Mouse (Mus musculus) heart, embryonic 14.5 days (tissue): ENCODE measurements at regions not wholly inside any gene's neighbourhood (a gene's known extent, or its start where the extent isn't known, plus 50 kb on each side); places are given as distances from the start of the nearest gene placed in this dataset.

Source experiments
- ATAC-seq: fragments of 200-750 bp; cut with Nextera tagmentation; 2 replicates; pipeline ENCODE4 v1.8.0; 2017; ENCODE audit warnings: low read depth, moderate TSS enrichment; ENCODE audit not compliant: insufficient number of reproducible peaks, insufficient read depth, low FRiP score
- H3K27ac ChIP-seq, 2 experiments: fragments of 200-500 bp in 1 of 2; fragments of 300-500 bp in 1 of 2; sonication (generic) in 1 of 2; replicated peaks in 1 of 2; 2 replicates each; pipeline ENCODE4 v1.5.1; 2012 to 2014; ENCODE audit warnings: low read depth in 2 of 2, low read length in 2 of 2, control low read depth in 1 of 2, mild to moderate bottlenecking in 1 of 2, mixed read lengths in 1 of 2; ENCODE audit not compliant: control insufficient read depth in 1 of 2, insufficient read depth in 1 of 2
- H3K27me3 ChIP-seq: fragments of 300-500 bp; sonication (generic); 2 replicates; pipeline ENCODE4 v1.6.1; 2014; ENCODE audit warnings: mild to moderate bottlenecking, low read length, control low read depth; ENCODE audit not compliant: control insufficient read depth, insufficient read depth
- H3K36me3 ChIP-seq: fragments of 300-500 bp; sonication (generic); 2 replicates; pipeline ENCODE4 v1.6.1; 2014; ENCODE audit warnings: mild to moderate bottlenecking, control low read depth, low read length, mixed read lengths; ENCODE audit not compliant: control insufficient read depth, insufficient read depth
- H3K4me1 ChIP-seq, 2 experiments: fragments of 200-500 bp in 1 of 2; fragments of 300-500 bp in 1 of 2; sonication (generic) in 1 of 2; 2 replicates each; pipeline ENCODE4 v1.6.1; 2012 to 2014; ENCODE audit warnings: low read length in 2 of 2, control low read depth in 1 of 2, mixed read lengths in 1 of 2; ENCODE audit not compliant: control insufficient read depth in 2 of 2, insufficient read depth in 2 of 2
- H3K4me2 ChIP-seq: fragments of 300-500 bp; sonication (generic); 2 replicates; pipeline ENCODE4 v1.6.1; 2014; ENCODE audit warnings: mild to moderate bottlenecking, low read length
- H3K4me3 ChIP-seq, 2 experiments: fragments of 200-500 bp in 1 of 2; fragments of 300-500 bp in 1 of 2; sonication (generic) in 1 of 2; 2 replicates each; pipeline ENCODE4 v1.5.1; 2012 to 2014; ENCODE audit warnings: low read length in 2 of 2, mild to moderate bottlenecking in 2 of 2, control low read depth in 1 of 2, low read depth in 1 of 2, moderate library complexity in 1 of 2; ENCODE audit not compliant: control insufficient read depth in 1 of 2, insufficient read depth in 1 of 2
- H3K9ac ChIP-seq: fragments of 300-500 bp; sonication (generic); 2 replicates; pipeline ENCODE4 v1.6.1; 2014; ENCODE audit warnings: mild to moderate bottlenecking, low read length
- H3K9me3 ChIP-seq: fragments of 300-500 bp; sonication (generic); 2 replicates; pipeline ENCODE4 v1.6.1; 2016; ENCODE audit warnings: low read length, control low read depth; ENCODE audit not compliant: control insufficient read depth
- WGBS: fragments of 180-500 bp; shearing (Covaris S2); extraction: QIAGEN DNeasy Blood & Tissue Kit; methylation state at CpG from one replicate; pipeline ENCODE4 v1.1.7; 2014; 5-methylcytosine and 5-hydroxymethylcytosine counted together

- no peak overlapping the region for H3K9ac ChIP-seq
- no peak overlapping the region for H3K27ac ChIP-seq
- no peaks in the 10 kb centered on the region for H3K9me3 ChIP-seq
- peak overlapping the region; percentile 38 for H3K4me2 ChIP-seq
- peaks cover 6 to 7% of the 10 kb centered on the region in 2 experiments for H3K4me1 ChIP-seq
- 70% methylated on average over 23 of the region's 23 CpGs for WGBS
- H3K27me3 ChIP-seq, result no peaks in the 10 kb centered on the region
- H3K36me3 ChIP-seq, result no peaks in the 10 kb centered on the region
- H3K4me3 ChIP-seq, result no peak overlapping the region
- no peak for ATAC-seq
Measured at GRCm38 (mm10) chr2:166273312-166274015, 118.0 kb upstream of the Sulf2 start.

GRCm38 (mm10) chr2:166272841-166273240, 117.4 kb upstream of the Sulf2 start:
- Histone ChIP-seq H3K9ac (no peak overlapping the region), H3K9me3 (no peaks in the 10 kb centered on the region), H3K4me2 (no peak overlapping the region), H3K4me1 (peaks cover 6 to 7% of the 10 kb centered on the region in 2 experiments), H3K27ac (no peak overlapping the region), H3K36me3 (no peaks in the 10 kb centered on the region), H3K27me3 (no peaks in the 10 kb centered on the region), H3K4me3 (no peak overlapping the region)
- WGBS, result 81% methylated on average over 1 of the region's 1 CpGs
- no peak for ATAC-seq

GRCm38 (mm10) chr2:166272190-166272543, 116.7 kb upstream of the Sulf2 start:
- no peaks in the 10 kb centered on the region for H3K9me3 ChIP-seq
- H3K27me3 ChIP-seq, result no peaks in the 10 kb centered on the region
- no peak overlapping the region for H3K4me2 ChIP-seq
- no peaks in the 10 kb centered on the region for H3K36me3 ChIP-seq
- no peak for ATAC-seq
- H3K9ac ChIP-seq, result no peak overlapping the region
- no peak overlapping the region for H3K4me3 ChIP-seq
- WGBS, result 76% methylated on average over 7 of the region's 7 CpGs
- no peak overlapping the region for H3K27ac ChIP-seq
- H3K4me1 ChIP-seq, result peaks cover 6 to 7% of the 10 kb centered on the region in 2 experiments

GRCm38 (mm10) chr2:166271373-166272189, 116.1 kb upstream of the Sulf2 start:
- Histone ChIP-seq H3K4me1 (peaks cover 6 to 7% of the 10 kb centered on the region in 2 experiments), H3K4me2 (no peak overlapping the region), H3K9me3 (no peaks in the 10 kb centered on the region), H3K27ac (no peak overlapping the region), H3K4me3 (no peak overlapping the region), H3K9ac (no peak overlapping the region), H3K27me3 (no peaks in the 10 kb centered on the region), H3K36me3 (no peaks in the 10 kb centered on the region)
- WGBS, result 57% methylated on average over 11 of the region's 11 CpGs
- ATAC-seq, result no peak

- no peak overlapping the region for H3K9ac ChIP-seq
- WGBS, result 90% methylated on average over 6 of the region's 6 CpGs
- no peak overlapping the region for H3K4me2 ChIP-seq
- H3K27me3 ChIP-seq, result no peaks in the 10 kb centered on the region
- H3K27ac ChIP-seq, result no peak overlapping the region
- H3K36me3 ChIP-seq, result no peaks in the 10 kb centered on the region
- no peak overlapping the region for H3K4me3 ChIP-seq
- no peak for ATAC-seq
- no peaks in the 10 kb centered on the region for H3K9me3 ChIP-seq
- peaks cover 6 to 7% of the 10 kb centered on the region in 2 experiments for H3K4me1 ChIP-seq
Measured at GRCm38 (mm10) chr2:166270007-166270406, 114.5 kb upstream of the Sulf2 start.

- Histone ChIP-seq H3K4me1 (peaks cover 0 to 2% of the 10 kb centered on the region in 2 experiments; a peak in 1 of 4 replicates), H3K4me3 (no peak overlapping the region), H3K27me3 (no peaks in the 10 kb centered on the region), H3K9me3 (no peaks in the 10 kb centered on the region), H3K4me2 (no peak overlapping the region), H3K9ac (no peak overlapping the region), H3K27ac (no peak overlapping the region), H3K36me3 (no peaks in the 10 kb centered on the region)
- no peak for ATAC-seq
- WGBS, result 92% methylated on average over 4 of the region's 4 CpGs
Measured at GRCm38 (mm10) chr2:166266915-166267314, 111.5 kb upstream of the Sulf2 start.

- Histone ChIP-seq H3K4me3 (no peak overlapping the region), H3K4me2 (no peak overlapping the region), H3K9me3 (no peaks in the 10 kb centered on the region), H3K27ac (no peak overlapping the region), H3K4me1 (peaks cover 3 to 5% of the 10 kb centered on the region in 2 experiments; a peak in 3 of 4 replicates), H3K9ac (no peak overlapping the region), H3K27me3 (no peaks in the 10 kb centered on the region), H3K36me3 (no peaks in the 10 kb centered on the region)
- 77% methylated on average over 9 of the region's 9 CpGs for WGBS
- ATAC-seq, result no peak
Measured at GRCm38 (mm10) chr2:166266507-166266906, 111.0 kb upstream of the Sulf2 start.
